Mouse (Mus musculus) neural tube, embryonic 15.5 days (tissue): ENCODE measurements around the gene Vipr2. TPM values are rescaled to one million over a fixed set of nuclear protein-coding genes. Genes with fewer than 3 reads are reported as not detected.

ENCODE experiments used
- ATAC-seq: fragments of 200-750 bp; cut with Nextera tagmentation; 2 replicates; pipeline ENCODE4 v1.8.0; 2017; ENCODE audit warnings: mild to moderate bottlenecking, moderate TSS enrichment, moderate library complexity; ENCODE audit not compliant: low FRiP score
- H3K27ac ChIP-seq: fragments of 300-500 bp; sonication (generic); replicated peaks from 2 replicates; pipeline ENCODE4 v1.5.1; 2015; ENCODE audit warnings: mild to moderate bottlenecking, inconsistent platforms
- H3K27me3 ChIP-seq: fragments of 300-500 bp; sonication (generic); replicated peaks from 2 replicates; pipeline ENCODE4 v1.6.1; 2015; ENCODE audit warnings: inconsistent platforms
- H3K36me3 ChIP-seq: fragments of 300-500 bp; sonication (generic); 2 replicates; pipeline ENCODE4 v1.6.1; 2015; ENCODE audit warnings: inconsistent platforms
- H3K4me1 ChIP-seq: fragments of 300-500 bp; sonication (generic); 2 replicates; pipeline ENCODE4 v1.6.1; 2015; ENCODE audit warnings: inconsistent platforms
- H3K4me2 ChIP-seq: fragments of 300-500 bp; sonication (generic); 2 replicates; pipeline ENCODE4 v1.6.1; 2015; ENCODE audit warnings: inconsistent platforms, mild to moderate bottlenecking, moderate library complexity
- H3K4me3 ChIP-seq: fragments of 300-500 bp; sonication (generic); replicated peaks from 2 replicates; pipeline ENCODE4 v1.5.1; 2015; ENCODE audit warnings: mild to moderate bottlenecking, inconsistent platforms
- H3K9ac ChIP-seq: fragments of 300-500 bp; sonication (generic); replicated peaks from 2 replicates; pipeline ENCODE4 v1.6.1; 2015; ENCODE audit warnings: mild to moderate bottlenecking, inconsistent platforms
- H3K9me3 ChIP-seq: fragments of 300-500 bp; sonication (generic); replicated peaks from 2 replicates; pipeline ENCODE4 v1.6.1; 2016; ENCODE audit warnings: inconsistent platforms
- WGBS: fragments of 180-500 bp; shearing (Covaris S2); methylation state at CpG from one replicate; pipeline ENCODE4 v1.1.7; 2015; ENCODE audit warnings: mixed read lengths; 5-methylcytosine and 5-hydroxymethylcytosine counted together
- polyA plus RNA-seq: library from polyadenylated mRNA; unstranded; fragments of >200 nt; fragmentation: Nextera tagmentation; extraction: Ambion mirVana; gene quantifications from 2 replicates; pipeline ENCODE4 v1.2.1, GENCODE M21; 2015

Gene Vipr2
- polyA plus RNA-seq, 1 experiment from 2014 or later = 0.96 TPM

- Histone ChIP-seq H3K4me1 (no peaks in the 10 kb centered on the region), H3K27ac (no peak overlapping the region), H3K4me2 (no peak overlapping the region), H3K9ac (no peak overlapping the region), H3K9me3 (no peaks in the 10 kb centered on the region), H3K36me3 (no peaks in the 10 kb centered on the region), H3K4me3 (no peak overlapping the region), H3K27me3 (no peaks in the 10 kb centered on the region)
- 71% methylated on average over 7 of the region's 7 CpGs for WGBS
- no peak for ATAC-seq
Measured at GRCm38 (mm10) chr12:116138322-116139205, 61.0 kb downstream of the Vipr2 start.

GRCm38 (mm10) chr12:116140605-116141004 is 63.1 kb downstream of the Vipr2 start:
- H3K27ac ChIP-seq = no peak overlapping the region
- no peak overlapping the region for H3K4me3 ChIP-seq
- H3K36me3 ChIP-seq = no peaks in the 10 kb centered on the region
- H3K27me3 ChIP-seq = no peaks in the 10 kb centered on the region
- ATAC-seq = no peak
- H3K4me2 ChIP-seq = no peak overlapping the region
- 95% methylated on average over 2 of the region's 2 CpGs for WGBS
- H3K9ac ChIP-seq = no peak overlapping the region
- no peaks in the 10 kb centered on the region for H3K9me3 ChIP-seq
- no peaks in the 10 kb centered on the region for H3K4me1 ChIP-seq

GRCm38 (mm10) chr12:116141816-116142215 is 64.3 kb downstream of the Vipr2 start:
- no peak for ATAC-seq
- H3K9ac ChIP-seq = no peak overlapping the region
- H3K4me3 ChIP-seq = no peak overlapping the region
- H3K36me3 ChIP-seq = no peaks in the 10 kb centered on the region
- no peak overlapping the region for H3K4me2 ChIP-seq
- H3K9me3 ChIP-seq = no peaks in the 10 kb centered on the region
- H3K4me1 ChIP-seq = no peaks in the 10 kb centered on the region
- no peak overlapping the region for H3K27ac ChIP-seq
- H3K27me3 ChIP-seq = no peaks in the 10 kb centered on the region
- 94% methylated on average over 2 of the region's 2 CpGs for WGBS

- Histone ChIP-seq H3K27ac (no peak overlapping the region), H3K4me2 (no peak overlapping the region), H3K36me3 (no peaks in the 10 kb centered on the region), H3K4me1 (peaks cover 6% of the 10 kb centered on the region), H3K4me3 (no peak overlapping the region), H3K9ac (no peak overlapping the region), H3K27me3 (no peaks in the 10 kb centered on the region), H3K9me3 (no peaks in the 10 kb centered on the region)
- WGBS = 94% methylated on average over 3 of the region's 3 CpGs
- ATAC-seq = no peak
Measured at GRCm38 (mm10) chr12:116142464-116142863, 64.9 kb downstream of the Vipr2 start.

- peaks cover 6% of the 10 kb centered on the region for H3K4me1 ChIP-seq
- no peak overlapping the region for H3K4me2 ChIP-seq
- ATAC-seq = no peak; the same call in 1 of the 2 replicates
- no peaks in the 10 kb centered on the region for H3K36me3 ChIP-seq
- H3K27ac ChIP-seq = no peak overlapping the region
- WGBS = 39% methylated on average over 5 of the region's 5 CpGs
- no peaks in the 10 kb centered on the region for H3K9me3 ChIP-seq
- H3K4me3 ChIP-seq = no peak overlapping the region
- no peak overlapping the region for H3K9ac ChIP-seq
- no peaks in the 10 kb centered on the region for H3K27me3 ChIP-seq
Measured at GRCm38 (mm10) chr12:116145246-116145645, 67.7 kb downstream of the Vipr2 start.

- Histone ChIP-seq H3K36me3 (no peaks in the 10 kb centered on the region), H3K9me3 (no peaks in the 10 kb centered on the region), H3K4me3 (no peak overlapping the region), H3K27ac (no peak overlapping the region), H3K4me1 (peaks cover 6% of the 10 kb centered on the region), H3K9ac (no peak overlapping the region), H3K27me3 (no peaks in the 10 kb centered on the region), H3K4me2 (no peak overlapping the region)
- ATAC-seq = no peak
- 74% methylated on average over 1 of the region's 1 CpGs for WGBS
Measured at GRCm38 (mm10) chr12:116145686-116146085, 68.2 kb downstream of the Vipr2 start.

- H3K9ac ChIP-seq = no peak overlapping the region
- peaks cover 6% of the 10 kb centered on the region for H3K4me1 ChIP-seq
- no peak overlapping the region for H3K27ac ChIP-seq
- no peaks in the 10 kb centered on the region for H3K27me3 ChIP-seq
- 36% methylated on average over 8 of the region's 8 CpGs for WGBS
- H3K36me3 ChIP-seq = no peaks in the 10 kb centered on the region
- no peak overlapping the region for H3K4me2 ChIP-seq
- H3K9me3 ChIP-seq = no peaks in the 10 kb centered on the region
- H3K4me3 ChIP-seq = no peak overlapping the region
- ATAC-seq = peak; percentile 60; the same call in 1 of the 2 replicates
Measured at GRCm38 (mm10) chr12:116146996-116147634, 69.6 kb downstream of the Vipr2 start.

- H3K36me3 ChIP-seq = no peaks in the 10 kb centered on the region
- H3K4me3 ChIP-seq = no peak overlapping the region
- 91% methylated on average over 9 of the region's 9 CpGs for WGBS
- no peak for ATAC-seq
- no peaks in the 10 kb centered on the region for H3K27me3 ChIP-seq
- H3K9me3 ChIP-seq = no peaks in the 10 kb centered on the region
- no peak overlapping the region for H3K4me2 ChIP-seq
- no peaks in the 10 kb centered on the region for H3K4me1 ChIP-seq
- H3K27ac ChIP-seq = no peak overlapping the region
- no peak overlapping the region for H3K9ac ChIP-seq
Measured at GRCm38 (mm10) chr12:116152866-116153428, 75.4 kb downstream of the Vipr2 start.

GRCm38 (mm10) chr12:116156792-116157532 is 79.4 kb downstream of the Vipr2 start:
- Histone ChIP-seq H3K36me3 (no peaks in the 10 kb centered on the region), H3K4me2 (no peak overlapping the region), H3K9me3 (no peaks in the 10 kb centered on the region), H3K4me3 (no peak overlapping the region), H3K4me1 (no peaks in the 10 kb centered on the region), H3K9ac (no peak overlapping the region), H3K27me3 (no peaks in the 10 kb centered on the region), H3K27ac (no peak overlapping the region)
- WGBS = 73% methylated on average over 7 of the region's 7 CpGs
- ATAC-seq = peak; percentile 38; the same call in 1 of the 2 replicates

- Histone ChIP-seq H3K9me3 (no peaks in the 10 kb centered on the region), H3K27ac (no peak overlapping the region), H3K9ac (no peak overlapping the region), H3K4me2 (no peak overlapping the region), H3K36me3 (no peaks in the 10 kb centered on the region), H3K4me1 (no peaks in the 10 kb centered on the region), H3K4me3 (no peak overlapping the region), H3K27me3 (no peaks in the 10 kb centered on the region)
- no peak for ATAC-seq
- WGBS = 80% methylated on average over 5 of the region's 5 CpGs
Measured at GRCm38 (mm10) chr12:116159223-116159622, 81.7 kb downstream of the Vipr2 start.

GRCm38 (mm10) chr12:116159695-116160094 is 82.2 kb downstream of the Vipr2 start:
- 85% methylated on average over 2 of the region's 2 CpGs for WGBS
- no peak for ATAC-seq

More at GRCm38 (mm10) chr12:116159695-116160094, 82.2 kb downstream of the Vipr2 start:
- no peaks in the 10 kb centered on the region for H3K27me3 ChIP-seq
- no peak overlapping the region for H3K4me3 ChIP-seq
- no peak overlapping the region for H3K9ac ChIP-seq
- H3K27ac ChIP-seq = no peak overlapping the region
- no peaks in the 10 kb centered on the region for H3K9me3 ChIP-seq
- no peaks in the 10 kb centered on the region for H3K4me1 ChIP-seq
- H3K36me3 ChIP-seq = no peaks in the 10 kb centered on the region
- no peak overlapping the region for H3K4me2 ChIP-seq
